Mouse (Mus musculus) liver (tissue): ENCODE data around the gene Trub1.
A peak's percentile ranks its signal among the peaks of the same experiment; 100 is the strongest.

ENCODE experiments used
- DNase-seq: peaks from one replicate; pipeline ENCODE4 v3.0.0-alpha.2; 2020; ENCODE audit warnings: mixed read lengths

Gene Trub1

DNA sequence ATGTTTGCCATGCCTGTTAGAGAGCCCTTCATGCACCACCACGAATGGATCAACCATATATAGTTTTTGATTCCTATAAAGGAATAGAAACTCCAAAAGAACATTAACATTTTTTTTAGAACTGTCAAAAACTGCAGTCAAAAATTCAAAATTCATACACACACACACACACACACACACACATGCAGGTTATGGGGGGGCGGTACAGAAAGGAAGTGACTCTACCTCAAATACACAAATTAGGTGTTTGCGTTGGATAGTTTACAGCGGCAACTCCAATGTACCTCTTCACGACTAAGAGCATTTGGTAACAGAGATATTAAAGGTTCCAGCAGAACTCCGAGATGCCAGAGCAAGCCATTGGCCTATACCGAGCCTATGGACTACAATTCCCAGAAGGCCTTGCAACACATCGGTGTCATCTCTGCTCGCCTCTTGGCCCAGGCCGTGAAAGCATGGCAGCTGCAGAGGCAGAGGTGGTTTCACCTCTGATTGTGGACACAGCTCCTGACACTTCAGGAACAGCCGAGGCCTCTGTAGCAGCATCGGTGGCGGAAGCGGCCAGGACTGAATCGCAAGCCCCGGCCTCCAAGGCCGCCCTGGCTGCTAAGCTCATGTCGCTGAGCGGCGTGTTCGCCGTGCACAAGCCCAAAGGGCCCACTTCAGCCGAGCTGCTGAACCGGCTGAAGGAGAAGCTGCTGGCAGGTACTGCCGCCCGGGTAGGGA is at the start of gene Trub1:
Gene Trub1, plus strand, starts transcription at position 421 of the 726 bp plus-strand sequence.
- DNase-seq = peak; percentile 77

DNA sequence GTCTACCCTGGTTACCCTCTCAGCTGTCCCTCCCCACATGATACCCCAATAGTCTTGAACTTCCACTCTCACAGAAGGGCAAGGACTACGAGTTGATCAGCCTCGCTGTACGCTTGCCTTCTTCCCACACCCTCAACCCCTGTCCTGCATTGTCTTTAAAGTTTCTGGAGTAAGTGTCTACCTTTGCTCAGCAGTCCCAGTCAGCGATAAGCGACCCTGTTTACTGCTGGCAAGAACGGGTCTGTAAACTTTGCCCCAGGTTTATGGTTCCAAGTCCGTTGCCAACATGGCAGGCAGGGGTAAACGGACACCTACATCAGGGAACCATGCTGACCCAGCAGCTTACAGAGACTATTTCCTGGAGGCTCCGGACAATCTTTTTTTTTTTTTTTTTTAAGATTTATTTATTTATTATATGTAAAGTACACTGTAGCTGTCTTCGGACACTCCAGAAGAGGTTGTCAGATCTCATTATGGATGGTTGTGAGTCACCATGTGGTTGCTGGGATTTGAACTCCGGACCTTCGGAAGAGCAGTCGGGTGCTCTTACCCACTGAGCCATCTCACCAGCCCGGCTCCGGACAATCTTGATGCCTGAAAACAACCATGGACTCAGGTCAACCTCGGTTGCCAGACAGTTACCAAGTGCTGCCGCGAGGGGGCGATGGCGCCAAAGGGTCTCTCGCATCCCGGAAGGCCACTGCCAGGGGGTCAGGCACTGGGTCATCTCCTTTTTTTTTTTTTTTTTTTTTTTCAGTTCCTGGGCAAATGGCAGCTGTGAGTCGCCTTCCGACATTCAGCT is 48.8 kb upstream of the Trub1 start:
- peak; percentile 80 for DNase-seq

GRCm38 (mm10) chr19:57404502-57404848 is 48.2 kb upstream of the Trub1 start:
- no peak for DNase-seq

DNA sequence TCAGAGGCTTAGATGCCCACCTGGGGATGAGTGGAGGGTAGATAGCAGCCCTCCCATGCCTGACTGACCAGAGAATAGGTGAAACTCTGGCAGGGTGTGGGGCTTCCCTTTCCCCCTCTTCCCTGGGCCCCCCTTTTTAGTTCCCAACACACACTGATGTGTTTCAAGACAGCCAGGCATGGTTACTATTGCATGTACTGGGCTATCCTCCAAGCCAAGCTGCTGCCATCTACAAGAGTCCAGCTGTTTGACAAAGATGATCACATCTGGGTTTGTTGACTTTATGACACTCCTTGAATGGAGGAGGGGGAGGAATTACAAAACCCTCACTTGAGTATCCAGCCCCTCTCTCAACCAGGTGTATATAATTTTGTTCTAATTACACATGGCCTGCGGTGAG is 44.8 kb upstream of the Trub1 start:
- DNase-seq = no peak

GRCm38 (mm10) chr19:57411375-57412196 is 41.1 kb upstream of the Trub1 start:
- DNase-seq = peak; percentile 61

DNA sequence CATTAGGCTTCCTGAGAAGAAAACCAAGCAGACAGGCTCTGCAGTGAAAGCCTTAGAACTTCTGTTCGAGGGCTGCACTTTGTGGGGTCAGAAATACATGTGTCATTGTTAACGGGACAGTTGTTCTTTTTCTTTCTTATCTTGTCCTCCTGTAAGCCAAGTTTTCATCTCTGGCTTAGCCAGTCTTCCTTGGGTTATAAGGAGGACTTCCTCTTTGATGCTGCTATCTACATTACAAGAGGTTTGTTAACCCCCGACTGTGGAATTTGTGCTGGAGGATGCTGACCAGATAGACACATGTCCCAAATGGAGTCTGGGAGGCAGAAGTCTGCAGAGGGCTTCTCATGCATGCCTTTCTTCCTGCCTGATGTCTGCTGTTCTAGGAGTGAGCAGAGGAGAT is 39.5 kb upstream of the Trub1 start:
- DNase-seq = no peak

DNA sequence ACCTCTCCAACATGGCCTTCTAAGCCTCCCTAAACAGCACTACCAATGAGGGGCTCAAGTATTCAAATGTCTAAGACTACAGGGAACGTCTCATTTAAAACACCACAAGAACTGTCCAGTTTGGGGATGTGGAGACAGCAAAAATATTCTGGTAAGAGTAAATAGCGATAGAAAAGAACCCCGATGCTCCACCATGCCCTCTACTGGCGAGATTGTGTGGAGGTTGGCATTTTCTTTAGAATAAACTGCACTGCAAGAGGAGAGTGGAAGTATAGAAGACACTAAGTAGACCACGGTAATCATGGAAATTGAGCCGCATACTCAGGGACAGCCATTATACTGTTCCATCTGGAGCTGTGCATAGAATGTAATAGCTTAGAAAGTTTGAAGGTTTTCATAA is 38.8 kb upstream of the Trub1 start:
- no peak for DNase-seq

GRCm38 (mm10) chr19:57415031-57415807 is 37.5 kb upstream of the Trub1 start:
- no peak for DNase-seq

DNA sequence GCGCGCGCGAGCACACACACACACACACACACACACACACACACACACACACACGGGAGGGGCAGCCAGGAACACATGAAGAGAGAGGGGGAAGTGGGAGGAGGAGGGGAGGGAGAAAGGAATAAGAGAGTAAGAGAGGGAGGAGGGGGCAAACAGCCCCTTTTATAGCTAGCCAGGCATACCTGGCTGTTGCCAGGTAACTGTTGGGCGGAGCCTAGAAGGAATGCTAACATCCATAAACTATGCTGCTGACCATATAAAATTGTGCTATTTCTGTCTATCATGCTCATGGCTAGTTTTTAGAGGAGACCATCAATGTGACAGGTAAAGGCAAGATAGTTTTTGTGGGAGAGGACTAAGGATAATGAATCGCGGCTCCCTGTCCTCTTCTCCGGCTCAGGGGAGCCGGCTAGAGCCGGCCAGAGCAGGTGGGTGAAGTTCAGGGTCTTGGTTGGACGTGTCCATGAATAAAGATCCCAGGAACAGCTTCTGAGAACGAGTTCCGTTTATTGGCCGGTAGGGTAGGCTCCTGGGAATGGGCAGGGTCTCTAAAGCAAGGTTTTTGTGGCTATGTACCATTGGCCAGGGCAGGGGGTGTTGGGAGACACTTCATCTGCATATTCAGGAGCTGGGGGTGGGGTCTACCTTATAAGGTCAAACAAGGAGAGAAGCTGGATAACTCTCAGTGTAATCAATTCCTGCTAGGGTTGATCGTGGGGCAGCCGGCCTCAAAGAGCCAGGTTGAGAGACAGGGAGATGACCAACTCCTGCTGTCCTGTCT is 34.7 kb upstream of the Trub1 start:
- DNase-seq = peak; percentile 37

GRCm38 (mm10) chr19:57423402-57423801 is 29.3 kb upstream of the Trub1 start:
- no peak for DNase-seq

GRCm38 (mm10) chr19:57425296-57425695 is 27.4 kb upstream of the Trub1 start:
- DNase-seq = no peak

- no peak for DNase-seq
Observed at GRCm38 (mm10) chr19:57426841-57427240, 25.9 kb upstream of the Trub1 start.

DNA sequence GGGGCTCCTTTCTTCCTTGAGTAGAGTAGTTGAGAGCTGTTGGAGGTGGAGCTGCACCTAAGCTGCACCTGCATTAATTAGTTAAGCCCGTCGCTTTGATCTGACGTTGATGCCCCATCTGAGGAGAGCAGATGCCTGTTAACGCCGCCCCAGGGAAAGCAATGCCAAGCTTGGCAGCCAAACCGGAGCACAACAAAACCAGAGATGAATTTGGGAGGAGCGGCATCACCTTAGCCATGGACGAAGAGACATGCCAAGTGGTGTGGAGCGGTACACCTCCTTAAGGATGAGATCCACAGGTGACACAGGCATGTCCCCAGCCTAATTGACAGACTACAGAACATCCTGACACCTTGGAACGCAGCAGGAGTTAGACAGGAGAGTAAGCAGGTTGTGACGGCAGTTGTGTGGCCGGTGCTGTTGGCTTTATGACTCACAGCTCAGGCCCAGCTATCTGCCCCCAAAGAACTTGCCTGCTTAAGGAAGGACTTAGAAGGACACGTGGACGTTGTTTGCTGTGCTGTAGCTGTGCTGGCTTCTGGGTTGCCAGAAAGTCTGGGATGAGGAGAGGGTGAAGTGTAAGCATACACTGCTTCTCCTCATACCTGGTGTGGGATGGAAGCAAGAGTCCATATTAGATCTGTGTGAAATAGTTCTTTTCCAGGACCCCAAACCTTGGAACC is 24.8 kb upstream of the Trub1 start:
- no peak for DNase-seq

DNA sequence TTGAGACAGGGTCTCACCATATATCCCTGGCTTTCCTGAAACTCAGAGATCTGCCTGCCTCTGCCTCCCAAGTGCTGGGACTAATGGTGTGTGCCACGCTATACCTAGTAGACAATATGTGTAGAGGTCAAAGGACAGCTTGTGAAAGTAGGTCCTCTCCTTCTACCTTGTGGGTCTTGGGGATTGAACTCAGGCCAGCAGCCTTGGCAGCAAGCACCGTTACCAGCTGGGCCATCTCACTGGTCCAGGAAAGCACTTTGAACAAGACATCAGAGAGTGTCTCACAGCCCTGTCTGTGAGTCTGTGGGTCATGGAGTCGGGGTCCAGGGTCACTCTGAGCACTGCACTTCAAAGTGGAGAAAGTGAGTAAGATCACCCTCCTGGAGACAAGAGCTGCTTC is 24.1 kb upstream of the Trub1 start:
- no peak for DNase-seq

GRCm38 (mm10) chr19:57429926-57430325 is 22.8 kb upstream of the Trub1 start:
- no peak for DNase-seq

DNA sequence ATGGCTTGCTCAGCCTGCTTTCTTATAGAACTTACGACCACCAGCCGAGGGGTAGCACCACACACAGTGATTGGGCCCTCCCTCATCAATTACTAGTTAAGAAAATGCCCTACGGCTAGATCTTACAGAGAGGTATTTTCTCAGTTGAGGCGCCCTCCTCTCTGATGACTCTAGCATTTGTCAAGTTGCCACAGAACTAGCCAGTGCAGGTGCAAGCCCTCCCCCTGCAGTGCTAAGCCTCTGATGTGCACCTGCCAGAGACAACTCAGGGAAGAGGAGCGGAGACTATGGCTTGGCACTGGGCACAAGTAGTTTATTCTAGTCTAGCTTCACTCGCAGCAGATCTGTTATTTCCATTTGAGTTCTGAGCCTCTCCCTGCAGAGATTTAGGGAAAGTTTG is 21.2 kb upstream of the Trub1 start:
- DNase-seq = no peak

DNA sequence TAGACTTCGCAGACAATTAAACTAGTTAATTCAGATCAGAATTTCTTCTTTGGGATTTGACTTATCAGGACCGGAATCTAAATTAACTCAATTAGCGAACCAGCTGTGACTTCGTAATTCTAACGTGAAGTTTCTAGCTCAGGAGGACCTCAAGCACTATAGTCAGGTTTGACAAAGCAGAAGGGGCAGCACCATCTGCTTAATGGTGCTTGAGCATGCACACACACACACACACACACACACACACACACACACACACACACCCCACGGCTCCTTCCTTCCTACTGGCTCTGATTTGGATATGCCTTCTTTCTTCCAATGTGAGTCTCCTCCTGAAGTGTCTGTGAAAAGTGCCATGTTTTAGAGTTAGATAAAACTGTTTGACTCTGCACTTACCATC is 18.7 kb upstream of the Trub1 start:
- no peak for DNase-seq

GRCm38 (mm10) chr19:57436586-57437021 is 16.1 kb upstream of the Trub1 start:
- DNase-seq = no peak

DNA sequence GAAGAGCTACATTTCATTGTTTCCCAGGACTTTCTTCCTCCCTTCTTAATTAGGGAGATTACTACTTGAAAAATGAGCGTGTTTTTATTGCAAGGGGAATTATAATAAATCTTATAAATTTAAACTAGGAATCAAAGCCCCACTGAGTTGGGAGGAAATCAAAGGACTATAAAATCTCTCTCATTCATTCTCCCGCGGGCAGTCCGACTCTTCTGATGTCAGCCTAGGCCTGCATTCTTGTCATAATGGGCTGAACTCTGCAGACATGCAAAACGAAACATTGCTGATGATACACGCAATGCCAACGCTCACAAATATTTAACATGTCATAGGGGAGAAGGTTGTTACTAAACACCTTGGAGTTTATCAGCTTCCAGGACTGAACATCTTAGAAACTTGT is 15.7 kb upstream of the Trub1 start:
- no peak for DNase-seq

DNA sequence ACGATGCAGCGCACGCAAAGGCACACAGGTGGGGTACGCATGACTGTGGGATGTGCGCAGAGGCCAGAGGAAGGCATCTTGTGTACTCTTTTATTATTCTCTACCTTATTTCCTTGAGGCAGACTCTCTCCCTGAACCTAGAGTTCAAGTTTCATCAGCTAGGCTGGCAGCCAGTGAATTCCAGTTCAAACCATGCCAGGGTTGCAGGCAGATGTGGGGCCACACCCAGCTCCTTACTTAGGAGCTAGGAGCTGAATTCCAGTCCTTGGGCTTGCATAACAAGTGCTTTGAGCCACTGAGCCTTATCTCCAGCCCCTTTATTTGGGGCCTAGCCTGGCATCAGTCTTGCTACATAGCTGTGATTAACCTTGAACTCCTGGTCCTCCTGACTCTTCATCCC is 13.4 kb upstream of the Trub1 start:
- DNase-seq = no peak

DNA sequence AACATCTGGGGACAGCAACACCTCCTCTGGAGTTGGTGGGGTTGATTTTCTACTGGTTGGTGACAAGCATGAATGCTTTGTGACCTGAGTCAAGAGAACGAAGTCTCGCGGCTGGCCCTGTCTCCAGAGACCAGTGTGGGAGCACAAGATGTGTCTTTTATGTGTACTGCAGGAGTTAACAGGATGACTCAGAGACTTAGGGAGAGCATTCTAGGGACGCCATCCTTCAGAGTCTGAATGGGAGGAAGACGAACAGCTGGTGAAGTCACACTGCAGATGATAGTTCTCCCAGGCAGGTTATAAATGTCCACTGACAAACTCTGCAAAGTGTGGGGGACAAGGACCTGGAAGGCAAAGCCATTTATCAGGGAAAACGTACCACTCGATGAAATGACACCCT is 11.2 kb upstream of the Trub1 start:
- DNase-seq = no peak
